Mouse (Mus musculus) lung, postnatal 0 days (tissue): ENCODE results near the gene Tbc1d19.

Experiments used
- CTCF ChIP-seq: IDR thresholded peaks from 2 replicates; pipeline ENCODE4 v1.5.1; 2016; ENCODE audit warnings: antibody characterized with exemption, mild to moderate bottlenecking
- EP300 ChIP-seq: IDR thresholded peaks from 2 replicates; pipeline ENCODE4 v1.6.1; 2016; ENCODE audit warnings: antibody characterized with exemption, mild to moderate bottlenecking, control low read depth

- TF ChIP-seq CTCF (no peak), EP300 (no peak)
Observed at GRCm38 (mm10) chr5:53819711-53820110, 10.3 kb downstream of the Tbc1d19 start.
